Mouse (Mus musculus) liver, embryonic 16.5 days (tissue): ENCODE data around the gene Bfar. TPM values are rescaled to one million over a fixed set of nuclear protein-coding genes. Genes with fewer than 3 reads are reported as not detected.
"Not testable (repeated sequence)": the region's sequence is repeated elsewhere in the genome, so short reads cannot be mapped to it uniquely, and the experiment has no call there.

Experiments
- ATAC-seq: fragments of 200-750 bp; cut with Nextera tagmentation; 2 replicates; pipeline ENCODE4 v1.8.0; 2017; ENCODE audit warnings: low read depth, mild to moderate bottlenecking, moderate number of reproducible peaks, moderate library complexity
- H3K27ac ChIP-seq: fragments of 300-500 bp; sonication (generic); 2 replicates; pipeline ENCODE4 v1.5.1; 2014; ENCODE audit warnings: mild to moderate bottlenecking, low read length
- H3K27me3 ChIP-seq: fragments of 300-500 bp; sonication (generic); 2 replicates; pipeline ENCODE4 v1.6.1; 2014; ENCODE audit warnings: low read depth, low read length, mixed read lengths; ENCODE audit not compliant: control insufficient read depth, insufficient read depth
- H3K36me3 ChIP-seq: fragments of 300-500 bp; sonication (generic); 2 replicates; pipeline ENCODE4 v1.6.1; 2014; ENCODE audit warnings: mild to moderate bottlenecking; ENCODE audit not compliant: control insufficient read depth, insufficient read depth
- H3K4me1 ChIP-seq: fragments of 300-500 bp; sonication (generic); 2 replicates; pipeline ENCODE4 v1.6.1; 2014; ENCODE audit warnings: low read depth, low read length, mixed read lengths; ENCODE audit not compliant: control insufficient read depth
- H3K4me2 ChIP-seq: fragments of 300-500 bp; sonication (generic); 2 replicates; pipeline ENCODE4 v1.6.1; 2014; ENCODE audit warnings: low read depth, low read length, mixed read lengths
- H3K4me3 ChIP-seq: fragments of 300-500 bp; sonication (generic); 2 replicates; pipeline ENCODE4 v1.5.1; 2014; ENCODE audit warnings: low read depth, mild to moderate bottlenecking, low read length
- H3K9ac ChIP-seq: fragments of 300-500 bp; sonication (generic); 2 replicates; pipeline ENCODE4 v1.6.1; 2014; ENCODE audit warnings: low read depth, low read length
- H3K9me3 ChIP-seq: fragments of 300-500 bp; sonication (generic); replicated peaks from 2 replicates; pipeline ENCODE4 v1.6.1; 2016; ENCODE audit warnings: low read length; ENCODE audit not compliant: control insufficient read depth
- WGBS: fragments of 180-500 bp; shearing (Covaris S2); extraction: QIAGEN DNeasy Blood & Tissue Kit; methylation state at CpG from one replicate; pipeline ENCODE4 v1.1.7; 2014; ENCODE audit not compliant: insufficient replicate concordance; 5-methylcytosine and 5-hydroxymethylcytosine counted together
- polyA plus RNA-seq: library from polyadenylated mRNA; unstranded; fragments of >200 nt; fragmentation: Nextera tagmentation; extraction: Ambion mirVana; gene quantifications from 2 replicates; pipeline ENCODE4 v1.2.1, GENCODE M21; 2015

Gene Bfar
- polyA plus RNA-seq: 15.9 and 16.5 TPM in 2 replicates

GRCm38 (mm10) chr16:13671685-13672385, at the start of gene Bfar, which contains the start of gene 3110001I22Rik:
Bfar (plus strand) TSS chr16:13671858.
3110001I22Rik (plus strand) TSS chr16:13671929.
- Histone ChIP-seq H3K36me3 (no peaks in the 10 kb centered on the region; the same call in 1 of the 2 replicates), H3K9ac (peak within 1 kb of the TSS; percentile 91), H3K9me3 (no peaks in the 10 kb centered on the region), H3K27me3 (no peaks in the 10 kb centered on the region), H3K4me3 (peak within 1 kb of the TSS; percentile 91), H3K4me1 (peaks cover 26% of the 10 kb centered on the region), H3K4me2 (peak within 1 kb of the TSS; percentile 90), H3K27ac (peak within 1 kb of the TSS; percentile 91)
- ATAC-seq: peak; percentile 82
- WGBS: under 1% methylated on average over 54 of the region's 54 CpGs

GRCm38 (mm10) chr16:13628345-13628744, 43.3 kb upstream of the Bfar start:
- H3K27ac ChIP-seq: no peak overlapping the region
- no peak overlapping the region for H3K4me2 ChIP-seq
- peaks cover 4% of the 10 kb centered on the region; the same call in 1 of the 2 replicates for H3K36me3 ChIP-seq
- 51% methylated on average over 5 of the region's 5 CpGs for WGBS
- no peaks in the 10 kb centered on the region for H3K4me1 ChIP-seq
- H3K27me3 ChIP-seq: no peaks in the 10 kb centered on the region
- H3K9me3 ChIP-seq: no peaks in the 10 kb centered on the region
- H3K4me3 ChIP-seq: no peak overlapping the region
- no peak for ATAC-seq
- H3K9ac ChIP-seq: no peak overlapping the region

- H3K27me3 ChIP-seq, H3K4me3 ChIP-seq, H3K36me3 ChIP-seq, H3K4me2 ChIP-seq, H3K4me1 ChIP-seq, H3K9ac ChIP-seq, ATAC-seq, H3K27ac ChIP-seq, H3K9me3 ChIP-seq: not testable (repeated sequence)
- 50% methylated on average over 2 of the region's 2 CpGs for WGBS
These were observed 33.5 kb upstream of the Bfar start for GRCm38 (mm10) chr16:13638198-13638597.

- ATAC-seq: no peak
- WGBS: 69% methylated on average over 5 of the region's 5 CpGs
- Histone ChIP-seq H3K27ac (no peak overlapping the region), H3K9ac (no peak overlapping the region), H3K27me3 (no peaks in the 10 kb centered on the region), H3K4me1 (no peaks in the 10 kb centered on the region), H3K9me3 (no peaks in the 10 kb centered on the region), H3K4me2 (no peak overlapping the region), H3K36me3 (no peaks in the 10 kb centered on the region; the same call in 1 of the 2 replicates), H3K4me3 (no peak overlapping the region)
These were observed 32.1 kb upstream of the Bfar start for GRCm38 (mm10) chr16:13639508-13639907.

- no peaks in the 10 kb centered on the region for H3K9me3 ChIP-seq
These were observed 31.6 kb upstream of the Bfar start for GRCm38 (mm10) chr16:13640064-13640463.

GRCm38 (mm10) chr16:13644474-13644873, 27.2 kb upstream of the Bfar start:
- Histone ChIP-seq H3K36me3 (peaks cover 4% of the 10 kb centered on the region; the same call in 1 of the 2 replicates), H3K27ac (no peak overlapping the region), H3K4me2 (no peak overlapping the region), H3K9ac (no peak overlapping the region), H3K9me3 (no peaks in the 10 kb centered on the region), H3K4me3 (no peak overlapping the region), H3K4me1 (no peaks in the 10 kb centered on the region), H3K27me3 (no peaks in the 10 kb centered on the region)
- WGBS: 49% methylated on average over 3 of the region's 3 CpGs
- no peak for ATAC-seq

More at GRCm38 (mm10) chr16:13640064-13640463, 31.6 kb upstream of the Bfar start:
- Histone ChIP-seq H3K4me1 (no peaks in the 10 kb centered on the region), H3K27me3 (no peaks in the 10 kb centered on the region), H3K27ac (no peak overlapping the region), H3K4me2 (no peak overlapping the region), H3K36me3 (no peaks in the 10 kb centered on the region; the same call in 1 of the 2 replicates), H3K9ac (no peak overlapping the region), H3K4me3 (no peak overlapping the region)
- whole genome bisulfite sequencing: 79% methylated on average over 7 of the region's 7 CpGs
- ATAC-seq: no peak

GRCm38 (mm10) chr16:13645930-13646329, 25.7 kb upstream of the Bfar start:
- no peaks in the 10 kb centered on the region for H3K9me3 ChIP-seq
- no peak overlapping the region for H3K27ac ChIP-seq
- no peaks in the 10 kb centered on the region for H3K4me1 ChIP-seq
- no peak overlapping the region for H3K9ac ChIP-seq
- no peak overlapping the region for H3K4me2 ChIP-seq
- peaks cover 7% of the 10 kb centered on the region for H3K36me3 ChIP-seq
- 72% methylated on average over 4 of the region's 4 CpGs for WGBS
- no peak for ATAC-seq
- H3K4me3 ChIP-seq: no peak overlapping the region
- H3K27me3 ChIP-seq: no peaks in the 10 kb centered on the region

- no peak overlapping the region for H3K4me3 ChIP-seq
- no peak for ATAC-seq
- WGBS: 78% methylated on average over 3 of the region's 3 CpGs
- H3K4me2 ChIP-seq: no peak overlapping the region
- H3K9ac ChIP-seq: no peak overlapping the region
- H3K4me1 ChIP-seq: no peaks in the 10 kb centered on the region
- no peak overlapping the region for H3K27ac ChIP-seq
- no peaks in the 10 kb centered on the region for H3K9me3 ChIP-seq
- H3K36me3 ChIP-seq: no peaks in the 10 kb centered on the region; the same call in 1 of the 2 replicates
- H3K27me3 ChIP-seq: no peaks in the 10 kb centered on the region
These were observed 12.8 kb upstream of the Bfar start for GRCm38 (mm10) chr16:13658886-13659285.

- Histone ChIP-seq H3K27ac (no peak overlapping the region), H3K4me1 (no peaks in the 10 kb centered on the region), H3K9me3 (no peaks in the 10 kb centered on the region), H3K9ac (no peak overlapping the region), H3K27me3 (no peaks in the 10 kb centered on the region), H3K4me3 (no peak overlapping the region), H3K36me3 (no peaks in the 10 kb centered on the region; the same call in 1 of the 2 replicates), H3K4me2 (no peak overlapping the region)
- 76% methylated on average over 9 of the region's 9 CpGs for WGBS
- ATAC-seq: no peak
These were observed 10.9 kb upstream of the Bfar start for GRCm38 (mm10) chr16:13660736-13661135.
